Mouse (Mus musculus) WW6 (cell line): ENCODE measurements around the gene Gm10320.

Experiments
- DNase-seq: peaks from one replicate; pipeline ENCODE4 v3.0.0-alpha.2; 2013; ENCODE audit warnings: low read depth, low spot score

The Gm10320 gene

DNA sequence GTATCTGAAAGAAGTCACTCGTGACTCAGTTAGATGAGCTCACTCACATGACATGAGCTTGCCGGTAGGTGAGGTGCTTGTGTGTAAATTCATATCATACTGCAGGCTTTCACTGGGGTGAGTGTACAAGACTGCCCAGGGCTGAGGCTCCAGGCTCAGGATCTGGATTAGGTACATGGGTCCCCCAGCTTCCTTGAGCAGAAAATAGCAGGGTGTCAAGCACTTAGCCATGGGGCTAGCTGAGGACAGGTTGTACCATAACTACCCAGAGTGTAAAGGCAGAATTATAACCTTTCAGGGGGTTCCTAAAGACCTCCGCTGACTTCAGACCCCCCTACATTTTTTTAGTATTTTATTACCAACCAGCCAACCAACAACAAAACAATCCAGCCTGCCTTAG is at the start of gene Gm10320:
Gm10320 (minus strand) TSS at position 93 of the 400 bp plus-strand sequence.
- no peak for DNase-seq

- DNase-seq: no peak
These were observed 49.8 kb upstream of the Gm10320 start for GRCm38 (mm10) chr13:98541601-98542000.

DNA sequence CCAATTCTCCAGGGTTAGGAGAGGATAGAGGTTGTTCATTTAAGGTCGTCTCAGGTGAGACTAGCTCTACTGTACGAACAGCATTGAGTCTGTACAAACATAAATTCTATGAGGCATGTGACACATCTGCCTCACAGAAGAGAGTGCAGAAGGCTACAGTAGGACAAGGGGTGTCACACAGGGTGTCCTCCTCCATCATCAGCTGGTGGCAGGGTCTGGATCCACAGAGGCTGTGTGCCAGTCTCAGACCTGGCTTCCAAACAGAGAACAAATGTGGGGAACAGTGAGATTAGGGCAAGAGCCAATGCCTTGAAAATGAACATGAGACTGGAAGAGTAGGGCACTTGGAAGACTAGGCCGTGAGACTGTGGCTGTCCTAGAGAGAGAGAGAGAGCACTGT is 48.4 kb upstream of the Gm10320 start:
- no peak for DNase-seq

- no peak for DNase-seq
These were observed 47.5 kb upstream of the Gm10320 start for GRCm38 (mm10) chr13:98539311-98539710.

DNA sequence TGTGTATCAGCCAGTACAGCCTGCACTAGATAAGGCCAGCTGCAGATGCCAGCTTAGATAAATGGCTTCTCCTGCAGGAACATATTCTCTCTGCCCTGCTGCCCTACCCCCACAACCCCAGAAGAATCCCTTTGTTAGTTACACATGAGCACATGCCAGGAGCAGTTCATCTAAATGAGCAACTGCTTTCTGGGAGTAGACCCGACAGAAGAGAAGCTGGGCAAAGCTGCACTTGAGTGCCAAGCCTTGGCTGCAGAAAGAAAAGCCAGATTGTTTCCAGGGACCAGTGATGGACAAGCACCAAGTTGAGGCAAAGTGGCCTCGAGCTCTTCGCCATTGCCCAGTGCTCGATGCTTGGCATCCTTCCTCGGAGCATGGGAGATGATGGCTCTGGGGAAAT is 46.8 kb upstream of the Gm10320 start:
- DNase-seq: no peak

DNA sequence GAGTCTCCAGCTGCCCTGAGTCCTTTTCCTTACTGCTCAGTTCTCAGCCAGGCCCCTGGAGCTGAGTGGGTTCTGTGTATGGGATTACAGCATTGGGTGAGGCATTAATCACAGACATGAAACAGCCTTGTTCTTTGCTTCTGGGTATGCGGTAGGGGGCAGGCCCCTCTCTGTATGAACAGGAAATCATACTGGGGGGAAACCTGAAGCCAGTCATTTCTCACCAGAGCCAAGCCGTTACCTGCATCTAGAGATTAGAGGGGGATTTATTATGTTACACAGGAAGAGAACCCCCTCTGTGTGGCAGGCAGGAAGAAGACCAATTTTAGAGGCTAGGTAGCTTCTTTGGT is 43.1 kb upstream of the Gm10320 start:
- DNase-seq: no peak

DNA sequence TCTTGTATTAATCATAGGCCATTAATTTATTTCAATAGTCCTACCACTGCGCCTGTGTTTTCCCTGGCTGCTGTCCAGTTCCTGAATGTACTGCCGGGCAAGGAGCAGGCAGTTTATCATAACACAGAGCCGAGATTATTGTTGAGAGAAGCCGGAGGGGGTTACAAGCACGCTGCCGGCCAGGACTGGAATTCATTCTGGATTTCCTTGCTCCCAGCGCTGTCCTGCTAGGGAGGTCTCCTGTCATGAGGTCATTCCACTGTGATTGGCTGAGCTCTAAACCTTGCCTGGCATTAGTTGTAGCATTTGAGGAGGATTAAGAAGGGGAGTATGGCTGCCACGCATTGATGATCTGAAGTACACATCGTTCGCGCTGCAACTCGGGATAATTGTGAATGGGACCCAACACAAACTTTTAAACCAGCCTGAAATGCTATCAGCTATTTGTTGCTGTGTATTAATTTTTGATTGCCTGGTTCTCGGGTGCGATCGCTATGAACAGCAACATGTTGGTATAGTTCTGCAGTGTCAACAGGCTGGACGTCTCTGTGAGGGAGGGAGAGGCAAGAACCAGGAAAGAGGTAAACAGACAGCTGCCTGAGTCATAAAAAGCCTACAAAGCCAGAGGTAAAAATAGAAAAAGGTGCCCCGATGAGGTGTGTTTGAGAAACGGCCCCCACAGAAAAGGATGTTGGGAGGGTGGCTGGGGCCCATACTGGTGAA is 42.5 kb upstream of the Gm10320 start:
- no peak for DNase-seq

- no peak for DNase-seq
These were observed 41.6 kb upstream of the Gm10320 start for GRCm38 (mm10) chr13:98533415-98533814.

- DNase-seq: no peak
These were observed 41.0 kb upstream of the Gm10320 start for GRCm38 (mm10) chr13:98532699-98533375.

GRCm38 (mm10) chr13:98531976-98532375 is 40.2 kb upstream of the Gm10320 start:
- DNase-seq: no peak

GRCm38 (mm10) chr13:98531306-98531705 is 39.5 kb upstream of the Gm10320 start:
- DNase-seq: no peak

DNA sequence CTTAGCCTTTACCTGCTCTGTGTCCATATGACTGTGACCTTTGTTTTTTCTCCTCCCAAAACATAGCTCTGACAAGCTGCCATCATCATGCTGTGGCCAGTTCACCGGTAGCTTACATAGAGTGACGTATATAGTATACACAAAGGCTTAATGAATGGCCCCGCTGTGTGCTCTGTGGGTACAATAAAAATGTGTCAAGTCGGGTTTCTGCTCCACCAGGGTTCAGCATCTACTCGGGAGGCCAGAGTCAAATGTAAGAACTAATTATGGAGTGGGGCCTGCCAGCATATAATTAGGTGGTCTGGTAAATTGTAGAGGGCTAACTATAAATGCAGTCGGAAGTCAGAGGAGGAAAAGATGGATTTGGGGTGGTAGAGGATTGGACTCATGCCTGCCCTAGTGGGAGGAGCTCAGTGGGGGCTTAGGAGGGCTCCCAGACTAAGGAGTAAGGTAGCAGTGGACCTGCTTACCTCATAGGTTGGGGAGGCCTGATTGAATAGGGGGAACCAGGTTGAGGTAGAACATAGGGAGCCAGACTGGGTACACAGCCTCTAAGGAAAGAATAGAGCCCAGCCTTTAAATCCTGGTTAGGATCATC is 32.0 kb upstream of the Gm10320 start:
- no peak for DNase-seq

- DNase-seq: no peak
These were observed 26.5 kb upstream of the Gm10320 start for GRCm38 (mm10) chr13:98518341-98518740.

DNA sequence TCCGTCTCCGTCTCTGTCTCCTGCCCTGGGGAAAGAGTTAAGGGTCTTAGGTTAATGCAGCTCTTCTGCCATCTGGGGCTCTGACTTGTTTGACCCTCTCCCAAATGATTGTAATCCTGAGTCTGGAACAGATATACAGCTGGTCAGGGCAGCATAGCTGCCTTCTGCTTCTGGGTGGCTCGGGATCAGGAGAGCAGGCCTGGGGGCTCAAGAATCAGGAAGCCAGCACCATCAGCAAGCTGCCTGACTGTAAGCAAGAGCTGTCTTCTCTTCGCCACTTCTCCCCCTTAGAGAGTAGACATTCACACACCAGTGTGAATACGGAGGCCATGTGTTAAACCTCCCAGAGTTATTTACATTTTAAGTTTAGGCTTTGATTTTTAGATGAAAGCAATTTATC is 25.9 kb upstream of the Gm10320 start:
- no peak for DNase-seq

- DNase-seq: no peak
These were observed 25.2 kb upstream of the Gm10320 start for GRCm38 (mm10) chr13:98516985-98517384.

DNA sequence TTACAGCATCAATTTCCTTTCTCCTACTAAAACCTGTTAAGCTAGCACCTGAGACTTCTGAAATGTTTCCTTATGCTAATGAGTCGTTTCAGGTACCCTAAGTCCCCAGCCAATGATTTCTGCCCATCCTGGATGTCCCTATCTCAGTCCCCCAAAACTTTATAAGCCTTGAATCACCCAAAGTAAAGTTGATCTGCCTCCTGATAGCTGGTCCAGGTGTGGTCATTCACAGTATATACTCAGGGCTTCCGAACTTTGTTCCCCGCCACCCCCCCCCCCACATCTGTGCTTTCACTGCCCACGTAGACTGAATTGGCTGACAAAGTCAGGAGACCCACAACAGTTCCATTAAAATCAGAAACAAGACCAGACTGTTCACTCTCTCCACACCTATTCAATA is 20.3 kb upstream of the Gm10320 start:
- no peak for DNase-seq

DNA sequence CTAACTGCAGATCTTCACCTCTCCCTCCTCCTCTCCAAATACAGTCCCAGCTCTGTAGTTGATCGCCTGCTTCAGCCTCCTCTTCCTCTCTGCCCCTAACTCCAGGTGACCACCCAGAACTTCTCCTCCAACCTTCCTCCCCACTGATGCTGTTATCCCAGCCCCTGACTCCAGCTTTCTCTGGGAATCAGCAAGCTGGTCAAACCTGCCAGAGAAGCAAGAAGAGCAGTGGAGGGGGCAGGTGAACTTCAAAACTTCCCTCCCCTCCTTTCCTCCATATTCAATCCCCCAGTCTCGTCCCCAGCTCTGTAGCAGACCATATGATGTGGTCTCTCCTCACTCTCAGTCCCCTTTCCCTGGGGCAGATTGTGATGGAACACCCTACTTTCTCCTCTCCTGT is 15.9 kb upstream of the Gm10320 start:
- DNase-seq: no peak

- DNase-seq: no peak
These were observed 14.7 kb upstream of the Gm10320 start for GRCm38 (mm10) chr13:98506496-98506895.

- no peak for DNase-seq
These were observed 14.2 kb upstream of the Gm10320 start for GRCm38 (mm10) chr13:98505989-98506388.

- no peak for DNase-seq
These were observed 13.7 kb upstream of the Gm10320 start for GRCm38 (mm10) chr13:98505489-98505857.

GRCm38 (mm10) chr13:98504661-98505488 is 13.1 kb upstream of the Gm10320 start:
- DNase-seq: no peak

DNA sequence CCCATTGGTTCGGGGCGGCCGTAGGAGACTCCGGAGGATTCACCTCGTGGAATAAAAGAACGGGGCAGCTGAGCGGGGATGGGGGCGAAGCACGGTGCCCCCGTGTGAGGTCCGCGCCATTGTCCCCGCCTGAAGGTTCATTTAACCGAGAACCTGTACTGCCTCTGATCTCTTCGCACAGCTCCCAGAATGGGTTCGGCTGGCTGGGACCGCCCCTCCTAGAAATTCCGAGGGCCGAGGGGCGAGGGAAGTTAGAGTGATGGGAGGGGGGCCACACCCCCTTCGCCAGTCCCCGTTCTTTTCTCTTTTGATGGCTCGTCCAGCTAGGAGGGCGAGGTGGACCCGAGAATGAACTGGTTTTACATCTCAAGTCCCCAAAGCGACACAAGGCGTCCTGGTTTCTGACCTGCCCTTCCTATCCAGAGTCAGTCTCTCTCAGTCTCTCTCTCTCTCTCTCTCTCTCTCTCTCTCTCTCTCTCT is 12.4 kb upstream of the Gm10320 start:
- DNase-seq: no peak
